In genomic region chr8:123948942-123949685, GRCm38 (mm10) we compare ENCODE assay signal across 8 mouse cellular contexts. TPM values are rescaled to one million over a fixed set of nuclear protein-coding genes. Genes with fewer than 3 reads are reported as not detected.
DNase-seq lines count a peak whose midpoint lies in the region; ATAC-seq lines count a peak whose summit lies in the region.

Gene Nup133 (minus strand): TSS chr8:123949265.

- peak within 1 kb of the TSS; percentile 78 for H3K9ac ChIP-seq in hindbrain, embryonic 15.5 days

- H3K4me1 ChIP-seq in hindbrain, embryonic 15.5 days (replicated peaks) = peaks cover 18% of the 10 kb centered on the region

- no peaks in the 10 kb centered on the region for H3K9me3 ChIP-seq in hindbrain, embryonic 15.5 days

- peak within 1 kb of the TSS; percentile 91 for H3K4me3 ChIP-seq in hindbrain, embryonic 15.5 days

- peak; percentile 89 for ATAC-seq in hindbrain, embryonic 15.5 days (ENCODE audit: low FRiP score, low read depth)

- peak; percentile 99 for DNase-seq in T-cell, adult 2 months (ENCODE audit: low spot score)
- peak; percentile 100 for DNase-seq in cerebellum, postnatal 36 days
- DNase-seq in frontal cortex, postnatal 36 days (ENCODE audit: low spot score in 2 of 2) = peak; percentile 100
- DNase-seq in left cerebral cortex, adult 11 months (ENCODE audit: low spot score) = peak; percentile 98
- peak; percentile 99 to 100 for DNase-seq in lung, postnatal 4 days
- DNase-seq in retina, postnatal 7 days (ENCODE audit: low read depth, low spot score) = peak; percentile 99
- peak; percentile 99 for DNase-seq in urinary bladder, adult 2 months (ENCODE audit: low spot score)

- no peaks in the 10 kb centered on the region for H3K27me3 ChIP-seq in hindbrain, embryonic 15.5 days

- peak within 1 kb of the TSS; percentile 87 for H3K27ac ChIP-seq in hindbrain, embryonic 15.5 days (replicated peaks)

- H3K4me2 ChIP-seq in hindbrain, embryonic 15.5 days = peak within 1 kb of the TSS; percentile 87

- WGBS in hindbrain, embryonic 15.5 days = under 1% methylated on average over 77 of the region's 77 CpGs

- H3K36me3 ChIP-seq in hindbrain, embryonic 15.5 days = peaks cover 22% of the 10 kb centered on the region

RNA-seq across cellular contexts. Expression of gene Nup133, which starts in this region (rescaled TPM):
- 21.3 and 21.9 TPM in 2 replicates for polyA plus RNA-seq in hindbrain, embryonic 15.5 days (2015; fragmentation: Nextera tagmentation; extraction: Ambion mirVana)
- 11.1 and 11.3 TPM in 2 replicates for polyA plus RNA-seq in urinary bladder, adult 2 months (2012; rRNA removed)

Comparison
In these comparisons a context has a peak if more than half of its experiments do, and no peak if none do; other contexts are left out.
1. Peak in every context shown above with its lines: DNase-seq, ATAC-seq, H3K4me3 ChIP-seq and H3K27ac ChIP-seq.